Mouse (Mus musculus): ENCODE measurements around the gene Foxk1.

GRCm38 (mm10) chr5:142443514-142443913 is 42.2 kb downstream of the Foxk1 start:
- no peak for TF ChIP-seq TAL1 (IDR thresholded peaks at IDR 0.05; ENCODE audit: low read length)
- TF ChIP-seq GATA1 (IDR thresholded peaks at IDR 0.05; ENCODE audit: low read length) = no peak

All from erythroblast, embryonic 14.5 days (primary cell).